Mouse (Mus musculus) right cerebral cortex, adult 2 months (tissue): ENCODE measurements at regions not wholly inside any gene's neighbourhood (a gene's known extent, or its start where the extent isn't known, plus 50 kb on each side); places are given as distances from the start of the nearest gene placed in this dataset.

Experiments used
- DNase-seq, 2 experiments: peaks; one replicate each; pipeline ENCODE4 v3.0.0; 2021 to 2022; ENCODE audit warnings: low spot score in 2 of 2

- DNase-seq: peak in 1 of 2 experiments; percentile 5
Observed at GRCm38 (mm10) chr2:160192661-160193060, 141.3 kb downstream of the Gm826 start.

- DNase-seq: no peak
Observed at GRCm38 (mm10) chr2:160186106-160186505, 147.9 kb downstream of the Gm826 start.

DNA sequence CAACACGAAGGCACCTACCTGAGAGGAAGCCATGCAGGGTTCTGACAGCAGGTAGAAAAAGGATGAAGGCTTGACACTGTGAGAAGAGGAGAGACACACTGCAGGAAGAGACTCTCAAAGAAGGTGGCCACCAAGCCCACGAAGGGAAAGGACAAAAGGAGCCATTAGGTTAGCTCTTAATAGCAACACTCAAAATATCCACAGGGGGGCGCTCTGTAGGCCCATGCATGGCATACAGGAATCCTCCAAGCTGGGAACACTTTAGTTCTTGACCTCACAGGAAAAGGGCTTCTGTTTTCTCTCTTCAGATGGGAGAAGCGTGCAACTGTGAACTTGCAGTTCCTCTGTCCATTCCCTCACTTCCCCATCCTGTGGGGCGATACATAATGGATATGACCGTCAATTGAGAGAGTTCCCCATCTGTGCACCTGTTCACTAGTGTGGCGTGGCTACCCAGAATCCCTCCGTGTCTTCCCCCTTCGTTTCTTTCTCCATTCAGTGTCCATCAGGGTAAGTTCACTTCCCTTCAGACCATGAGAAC is 162.9 kb downstream of the Gm826 start:
- no peak for DNase-seq

GRCm38 (mm10) chr2:160158599-160159261 is 175.2 kb downstream of the Gm826 start:
- DNase-seq: no peak

DNA sequence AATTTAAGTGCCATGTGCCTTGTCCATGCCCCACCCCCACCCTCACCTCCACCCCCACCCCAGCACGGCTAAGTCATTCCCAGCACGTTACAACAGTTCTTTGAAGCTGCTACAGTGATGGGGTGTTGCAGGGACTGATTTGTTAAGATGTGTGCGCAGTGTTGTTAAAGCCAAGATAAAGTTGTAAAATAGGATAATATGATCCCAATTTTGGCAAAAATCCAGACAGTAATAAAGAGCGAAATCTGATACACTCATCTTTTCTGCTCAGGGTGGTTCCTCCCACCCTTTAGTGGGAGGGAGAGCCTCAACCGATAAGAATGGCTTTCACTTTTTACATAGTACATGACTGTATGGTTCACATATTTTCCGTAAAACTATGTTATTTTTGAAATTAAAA is 180.2 kb downstream of the Gm826 start:
- DNase-seq: no peak

- no peak for DNase-seq
Observed at GRCm38 (mm10) chr2:160152101-160152500, 181.9 kb downstream of the Gm826 start.

- no peak for DNase-seq
Observed at GRCm38 (mm10) chr2:160148936-160149335, 185.0 kb downstream of the Gm826 start.

DNA sequence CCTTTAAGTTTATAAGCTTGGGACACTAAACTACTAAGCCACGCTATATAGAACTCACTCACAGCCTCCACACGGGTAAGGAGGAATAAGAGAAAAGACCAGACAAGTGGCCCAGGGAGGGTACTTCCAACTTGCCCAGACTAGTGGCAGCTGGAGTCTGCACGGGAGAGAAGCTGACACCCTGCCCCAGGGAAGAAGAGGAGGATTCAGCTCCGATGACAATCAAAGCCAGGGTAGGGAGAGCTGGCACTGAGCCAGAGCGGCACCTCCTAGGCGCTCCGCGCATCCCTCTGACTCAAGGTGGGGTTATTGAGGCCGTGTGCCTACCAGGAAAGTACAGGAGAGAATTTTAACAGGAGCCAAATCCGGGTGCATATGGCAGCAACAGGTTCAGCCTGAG is 185.4 kb downstream of the Gm826 start:
- no peak for DNase-seq

DNA sequence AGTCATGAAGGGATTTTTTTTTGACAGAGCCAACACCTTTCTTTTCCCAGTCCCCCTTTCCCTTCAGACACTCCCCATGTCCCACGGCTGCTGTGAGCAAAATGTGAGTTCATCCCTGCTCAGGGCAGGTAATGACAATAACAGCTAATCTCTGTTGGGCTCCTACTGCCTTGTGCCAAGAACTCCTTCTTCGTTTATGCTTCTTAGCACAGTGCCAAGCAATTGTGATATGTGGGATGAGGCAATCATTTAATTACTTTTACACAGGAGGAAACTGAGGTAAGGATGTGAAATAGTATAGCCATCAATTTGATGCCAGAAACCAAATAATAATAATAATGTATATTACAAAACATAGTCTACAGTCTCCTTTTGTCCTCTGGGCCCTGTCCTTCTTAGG is 185.9 kb downstream of the Gm826 start:
- DNase-seq: no peak

DNA sequence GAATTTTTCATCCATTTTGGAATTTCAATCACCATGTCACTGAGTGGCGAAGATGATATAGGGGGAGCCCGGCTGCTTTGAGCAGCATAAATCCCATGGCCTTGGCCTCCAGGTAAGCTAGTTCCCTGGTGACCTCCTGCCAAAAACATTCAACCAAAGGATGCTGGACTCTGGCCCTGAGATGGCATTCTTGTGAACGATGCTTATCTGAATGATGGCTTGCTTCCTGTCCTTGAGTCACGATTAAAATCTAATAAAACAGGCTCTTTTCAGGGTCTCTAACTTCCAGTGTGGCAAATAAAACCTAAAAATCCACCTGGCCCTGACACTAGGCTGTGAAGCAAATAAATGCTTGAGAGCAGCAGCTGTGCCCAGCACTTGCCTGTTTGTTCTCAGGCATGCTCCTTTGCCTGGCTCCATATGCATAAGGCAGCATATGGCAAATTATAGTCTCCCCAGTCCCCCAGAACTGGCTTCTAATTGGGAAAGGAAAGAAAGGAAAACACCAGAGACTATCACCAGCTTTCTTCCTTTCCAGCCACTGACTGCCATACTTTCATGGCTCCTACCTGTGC is 193.7 kb downstream of the Gm826 start:
- DNase-seq: no peak

DNA sequence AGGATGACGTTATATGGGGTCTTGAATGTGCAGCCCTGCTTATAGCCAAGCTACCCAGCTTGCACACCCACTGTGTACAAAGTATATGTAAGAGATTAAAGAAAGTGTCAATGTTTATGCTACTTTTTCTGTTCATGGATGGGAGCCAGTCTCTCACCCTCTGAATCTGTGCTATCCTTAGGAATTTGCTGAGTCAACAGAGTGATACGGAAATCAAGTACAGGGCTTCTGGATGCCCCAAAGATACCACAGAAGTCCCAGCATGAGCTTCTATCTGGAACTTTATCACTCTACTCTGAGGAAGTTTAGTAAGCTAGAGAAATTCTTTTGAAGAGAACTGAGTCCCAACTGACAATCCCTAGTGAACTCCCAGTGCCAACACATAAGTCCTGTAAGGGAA is 195.9 kb downstream of the Gm826 start:
- no peak for DNase-seq

- no peak for DNase-seq
Observed at GRCm38 (mm10) chr2:160131797-160132196, 202.2 kb downstream of the Gm826 start.

DNA sequence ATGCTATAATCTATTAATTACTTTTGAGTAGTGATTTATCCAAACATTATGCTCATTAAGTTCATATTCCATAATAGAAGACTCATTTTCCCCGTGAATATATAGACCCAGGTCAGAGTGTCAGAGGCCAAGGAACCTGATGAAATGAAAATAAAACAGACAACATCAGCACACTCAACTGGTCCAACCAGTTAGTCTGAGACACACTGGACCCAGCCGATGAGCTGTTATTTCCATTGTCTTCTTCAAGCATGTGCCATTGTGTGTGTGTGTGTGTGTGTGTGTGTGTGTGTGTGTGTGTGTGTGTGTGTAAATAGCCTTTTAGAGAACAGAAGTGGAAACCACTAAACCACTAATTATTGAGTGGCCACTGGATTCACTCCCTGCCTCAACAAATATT is 202.6 kb downstream of the Gm826 start:
- DNase-seq: no peak

- DNase-seq: no peak
Observed at GRCm38 (mm10) chr2:160117148-160117547, 216.8 kb downstream of the Gm826 start.

DNA sequence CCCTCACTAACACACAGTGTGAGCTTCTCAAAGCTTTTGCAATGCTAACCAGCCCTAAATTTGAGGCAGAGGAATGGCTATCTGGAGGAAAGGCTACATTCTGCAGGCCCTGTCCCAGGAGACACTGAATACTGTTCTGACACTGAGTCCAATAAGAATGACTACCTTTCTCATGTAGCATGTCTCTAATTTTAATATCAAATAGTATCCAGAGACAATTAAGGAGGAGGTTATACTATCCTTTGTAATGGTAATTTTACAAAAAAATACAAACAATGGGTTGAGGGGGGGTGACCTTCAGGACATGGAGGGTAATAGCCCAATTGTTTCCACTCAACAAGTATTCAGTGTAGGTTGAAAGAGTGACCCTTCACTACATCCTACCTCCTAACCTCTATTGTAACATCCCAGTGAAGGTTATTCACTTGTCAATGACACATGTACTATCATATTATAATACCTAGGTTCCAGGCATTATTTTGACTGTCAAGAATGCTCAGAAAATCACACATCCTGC is 222.7 kb downstream of the Gm826 start:
- DNase-seq: no peak

DNA sequence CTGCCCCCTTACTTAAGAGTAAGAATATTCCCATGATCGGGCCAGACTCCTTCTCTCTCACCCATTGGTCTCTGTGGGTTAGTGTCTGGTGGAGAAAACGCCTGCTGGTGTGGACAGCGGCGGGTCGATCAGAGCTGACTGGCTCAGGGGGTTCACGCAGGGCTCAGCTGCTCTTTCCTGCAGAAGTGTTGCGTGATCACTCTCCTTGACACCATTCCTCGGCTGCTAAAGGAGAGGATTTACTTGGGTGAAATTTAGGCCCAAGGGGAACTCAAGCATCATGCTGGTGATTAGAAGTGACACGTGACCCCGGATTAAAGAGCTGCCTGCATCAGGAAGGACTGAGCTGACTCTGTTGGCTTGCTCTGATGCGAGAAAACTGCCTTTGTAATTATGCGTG is 240.9 kb downstream of the Gm826 start:
- DNase-seq: no peak

DNA sequence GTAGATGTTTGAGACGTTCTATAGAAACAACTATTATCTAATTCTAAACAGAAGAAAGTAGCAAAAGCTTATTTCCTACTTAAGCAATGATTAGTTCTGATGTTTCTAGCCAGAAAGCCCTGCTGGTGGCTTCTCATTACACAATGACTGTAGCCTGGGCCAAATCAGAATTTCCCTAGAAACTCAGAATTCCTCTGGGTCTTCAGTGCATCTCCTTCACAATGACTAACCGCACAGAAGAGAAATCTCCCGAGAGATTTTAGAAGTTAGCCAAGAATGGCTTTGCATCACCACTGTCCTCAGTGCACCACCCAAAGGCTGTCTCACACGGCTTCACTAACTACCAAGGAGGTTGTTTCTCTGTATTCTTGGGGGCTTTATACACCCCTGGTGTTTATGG is 248.0 kb downstream of the Gm826 start:
- no peak for DNase-seq

DNA sequence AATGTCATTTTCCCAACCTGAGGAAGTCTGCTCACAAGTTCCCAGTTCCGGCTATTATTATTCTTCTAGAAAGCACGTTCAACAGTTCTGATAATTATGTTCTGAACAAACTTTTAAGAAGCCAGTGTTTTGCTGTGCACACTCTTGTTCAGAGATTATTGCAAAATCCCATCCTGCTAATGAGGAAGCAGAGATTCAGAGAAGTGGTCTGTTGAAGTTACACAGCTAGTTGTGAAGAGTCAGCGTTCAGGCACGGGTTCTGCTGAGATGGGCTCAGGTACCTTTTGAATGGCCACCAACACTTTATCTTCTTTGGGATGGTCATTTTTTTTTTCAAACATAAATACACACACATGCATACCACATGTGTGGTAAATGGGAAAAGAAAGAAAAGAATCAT is 250.3 kb downstream of the Gm826 start:
- no peak for DNase-seq

DNA sequence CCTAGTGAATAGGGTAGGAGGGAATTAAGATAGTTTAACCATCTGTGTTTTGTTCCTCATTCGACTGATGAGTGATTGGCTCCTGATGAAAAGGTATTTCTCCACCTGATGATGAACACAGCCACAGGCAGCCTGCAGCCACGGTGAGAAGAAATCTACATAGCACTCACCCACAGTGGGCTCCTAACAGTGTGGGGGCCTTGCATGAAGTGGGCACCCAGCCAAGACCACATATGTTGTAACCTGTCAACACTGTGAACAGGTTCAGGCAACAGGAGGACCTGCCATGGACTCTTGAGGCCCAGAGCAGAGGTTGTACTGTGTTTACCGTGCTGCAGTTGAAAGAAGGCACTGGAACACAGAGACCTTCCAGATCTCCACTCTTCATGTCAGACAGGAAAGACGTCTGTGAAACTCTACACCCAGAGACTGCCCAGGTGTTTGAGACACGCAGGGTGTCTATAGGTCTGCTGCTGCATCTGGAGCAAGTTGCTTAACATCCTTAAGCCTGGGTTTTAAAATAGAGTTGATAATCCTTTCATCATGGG is 251.8 kb downstream of the Gm826 start:
- no peak for DNase-seq

DNA sequence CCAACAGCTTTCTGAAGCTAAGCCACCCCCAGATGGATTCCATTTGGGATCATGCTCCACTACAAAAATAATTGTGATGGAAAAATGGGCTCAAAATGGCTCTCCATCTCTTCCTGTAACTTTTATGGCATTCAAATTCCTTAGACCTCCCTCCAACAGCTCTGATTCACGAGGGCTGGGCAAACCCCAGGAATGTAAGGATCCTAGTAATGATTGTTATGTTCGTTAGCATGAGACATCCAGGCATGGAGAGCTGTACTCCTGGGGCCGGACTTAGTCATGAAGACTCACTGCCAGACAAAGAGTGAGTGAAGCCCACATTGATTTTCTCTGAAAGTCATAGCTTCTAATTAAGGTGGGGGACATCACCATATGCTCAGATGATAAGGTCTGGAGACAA is 258.3 kb downstream of the Gm826 start:
- DNase-seq: no peak

- no peak for DNase-seq
Observed at GRCm38 (mm10) chr2:160070441-160070840, 263.5 kb downstream of the Gm826 start.

DNA sequence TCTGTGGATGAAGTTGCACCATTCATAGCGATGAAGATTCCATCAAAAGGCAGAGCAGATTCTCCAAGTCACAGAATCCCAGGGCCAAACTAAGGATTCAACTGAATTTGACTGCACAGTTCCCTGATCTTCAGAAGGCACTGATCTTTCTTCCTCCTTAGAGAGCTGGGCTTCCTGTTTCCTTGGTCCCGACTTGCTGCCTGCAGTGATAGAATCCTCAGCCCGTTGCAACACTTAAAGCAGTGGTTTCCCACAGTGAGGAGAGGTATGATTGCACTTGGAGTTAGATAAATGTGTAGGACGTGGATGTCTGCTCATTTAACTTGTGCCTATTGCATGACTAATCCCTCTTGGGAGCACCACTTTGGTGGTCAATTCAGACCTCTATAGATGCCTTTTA is 265.2 kb downstream of the Gm826 start:
- no peak for DNase-seq

GRCm38 (mm10) chr2:160067904-160068303 is 266.1 kb downstream of the Gm826 start:
- DNase-seq: no peak
